Mouse (Mus musculus): ENCODE data around the gene Hist3h2a. TPM values are rescaled to one million over a fixed set of nuclear protein-coding genes. Genes with fewer than 3 reads are reported as not detected.
A peak's percentile ranks its signal among the peaks of the same experiment; 100 is the strongest.

Hist3h2a gene
- polyA plus RNA-seq, 1 experiment from 2014 or later = 57.8 TPM

DNA sequence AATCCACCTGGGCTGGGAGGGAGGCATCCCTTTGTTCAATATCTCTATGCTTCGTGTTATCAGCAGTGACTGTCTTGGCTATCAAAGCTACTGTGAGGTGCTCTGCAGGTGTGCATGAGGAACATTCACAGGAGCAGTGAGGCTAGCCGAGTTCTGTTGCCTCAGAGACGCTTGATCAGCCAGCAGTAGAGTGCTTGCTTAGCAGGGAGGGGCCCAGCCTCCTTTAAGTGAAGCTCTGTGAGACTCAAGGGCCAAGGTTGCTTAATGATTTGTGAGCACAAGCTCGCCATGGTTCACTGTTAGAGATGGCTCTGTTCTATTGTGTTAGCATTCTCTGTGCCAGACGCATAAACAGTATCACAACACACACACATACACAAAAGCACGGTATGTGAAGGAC lies 15.2 kb downstream of the Hist3h2a start:
- Histone ChIP-seq H3K27me3 (ENCODE audit: control insufficient read depth, insufficient read depth, low read length) (no peaks in the 10 kb centered on the region), H3K9ac (ENCODE audit: low read length) (no peak overlapping the region), H3K27ac (ENCODE audit: low read depth, low read length) (no peak overlapping the region), H3K4me3 (ENCODE audit: low read depth, low read length) (no peak overlapping the region), H3K4me2 (no peak overlapping the region), H3K9me3 (ENCODE audit: control insufficient read depth, low read length) (no peaks in the 10 kb centered on the region), H3K4me1 (ENCODE audit: control insufficient read depth, insufficient read depth, low read length) (peaks cover 4% of the 10 kb centered on the region), H3K36me3 (ENCODE audit: control insufficient read depth, insufficient read depth, low read length) (peaks cover 3% of the 10 kb centered on the region; the same call in 1 of the 2 replicates)
- DNase-seq (ENCODE audit: low spot score, missing footprints) = no peak
- 75% methylated on average over 6 of the region's 6 CpGs for WGBS
- ATAC-seq (ENCODE audit: low FRiP score) = no peak

DNA sequence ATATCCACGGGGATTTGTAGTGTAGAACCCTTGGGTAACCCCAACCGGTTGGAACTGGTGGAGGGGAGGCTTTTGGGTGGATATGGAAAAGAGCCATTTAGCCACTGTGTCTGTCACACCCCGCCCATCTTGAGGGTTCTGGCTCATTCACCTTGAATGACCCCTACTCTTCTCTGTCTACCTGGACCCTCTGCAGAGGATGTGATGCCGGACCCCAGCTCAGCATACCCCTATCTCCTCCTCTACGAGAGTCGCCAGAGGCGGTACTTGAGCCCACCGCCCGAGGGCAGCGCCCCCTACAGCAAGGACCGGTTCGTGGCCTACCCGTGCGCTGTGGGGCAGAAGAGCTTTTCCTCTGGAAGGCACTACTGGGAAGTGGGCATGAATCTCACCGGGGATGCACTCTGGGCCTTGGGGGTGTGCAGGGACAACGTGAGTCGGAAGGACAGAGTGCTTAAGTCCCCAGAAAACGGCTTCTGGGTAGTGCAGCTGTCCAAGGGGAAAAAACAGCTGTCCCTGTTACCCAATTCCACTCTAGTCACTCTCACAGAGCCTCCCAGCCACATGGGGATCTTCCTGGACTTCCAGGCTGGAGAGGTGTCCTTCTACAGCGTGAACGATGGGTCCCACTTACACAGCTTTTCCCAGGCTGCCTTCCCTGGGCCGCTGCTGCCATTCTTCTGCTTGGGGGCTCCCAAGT lies 16.5 kb downstream of the Hist3h2a start:
- no peaks in the 10 kb centered on the region for H3K27me3 ChIP-seq (ENCODE audit: control insufficient read depth, insufficient read depth, low read length)
- no peak overlapping the region for H3K4me3 ChIP-seq (ENCODE audit: low read depth, low read length)
- H3K27ac ChIP-seq (ENCODE audit: low read depth, low read length) = no peak overlapping the region
- peaks cover 3% of the 10 kb centered on the region for H3K4me1 ChIP-seq (ENCODE audit: control insufficient read depth, insufficient read depth, low read length)
- no peaks in the 10 kb centered on the region for H3K9me3 ChIP-seq (ENCODE audit: control insufficient read depth, low read length)
- H3K36me3 ChIP-seq (ENCODE audit: control insufficient read depth, insufficient read depth, low read length) = peaks cover 3% of the 10 kb centered on the region; the same call in 1 of the 2 replicates
- WGBS = 92% methylated on average over 21 of the region's 21 CpGs
- no peak overlapping the region for H3K9ac ChIP-seq (ENCODE audit: low read length)
- H3K4me2 ChIP-seq = no peak overlapping the region
- DNase-seq (ENCODE audit: low spot score, missing footprints) (no peak), ATAC-seq (ENCODE audit: low FRiP score) (no peak)

DNA sequence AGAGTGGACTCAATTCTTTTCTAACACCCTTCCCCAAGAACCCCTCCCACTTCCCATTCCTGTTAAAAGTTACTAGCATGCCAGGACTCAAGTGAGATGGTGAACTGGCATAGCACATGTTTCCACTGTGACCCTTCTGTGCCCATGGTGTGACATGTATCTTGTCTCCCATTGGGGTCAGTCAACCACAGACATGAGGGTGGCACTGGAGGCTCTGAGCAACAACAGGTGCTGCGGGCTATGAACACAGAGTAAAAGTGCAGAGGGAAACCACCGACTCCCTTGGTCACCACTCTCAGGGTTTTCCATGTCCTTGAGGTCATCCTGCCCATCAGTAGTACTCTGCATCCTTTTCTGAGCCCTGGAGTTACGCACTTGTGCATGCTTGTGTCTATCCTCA lies 17.3 kb downstream of the Hist3h2a start:
- ATAC-seq (ENCODE audit: low FRiP score) (no peak), DNase-seq (ENCODE audit: low spot score, missing footprints) (no peak)
- H3K9me3 ChIP-seq (ENCODE audit: control insufficient read depth, low read length) = no peaks in the 10 kb centered on the region
- no peaks in the 10 kb centered on the region for H3K27me3 ChIP-seq (ENCODE audit: control insufficient read depth, insufficient read depth, low read length)
- H3K4me1 ChIP-seq (ENCODE audit: control insufficient read depth, insufficient read depth, low read length) = peaks cover 5% of the 10 kb centered on the region
- H3K4me2 ChIP-seq = no peak overlapping the region
- WGBS = 98% methylated on average over 3 of the region's 3 CpGs
- H3K36me3 ChIP-seq (ENCODE audit: control insufficient read depth, insufficient read depth, low read length) = peaks cover 3% of the 10 kb centered on the region; the same call in 1 of the 2 replicates
- no peak overlapping the region for H3K27ac ChIP-seq (ENCODE audit: low read depth, low read length)
- no peak overlapping the region for H3K9ac ChIP-seq (ENCODE audit: low read length)
- H3K4me3 ChIP-seq (ENCODE audit: low read depth, low read length) = no peak overlapping the region

DNA sequence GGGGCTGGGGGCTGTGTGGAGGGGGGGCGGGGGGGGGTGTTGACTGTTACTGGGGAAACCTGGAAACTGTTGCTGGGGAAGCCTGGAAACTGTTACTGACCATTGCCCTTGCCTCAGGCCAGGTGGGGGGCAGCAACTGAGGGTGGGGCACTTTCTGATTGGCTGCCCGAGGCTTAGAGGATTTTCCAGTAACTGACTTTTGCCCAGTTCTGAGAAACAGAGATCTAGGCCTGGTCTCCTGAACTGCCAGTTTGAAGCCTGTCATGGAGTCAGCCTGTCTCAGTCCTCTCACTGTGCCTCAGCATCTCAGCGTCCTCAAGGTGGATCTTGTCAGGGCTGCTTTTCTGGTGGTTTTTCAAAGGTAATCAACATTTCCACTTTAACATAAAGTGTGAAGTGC lies 19.9 kb downstream of the Hist3h2a start:
- H3K27me3 ChIP-seq (ENCODE audit: control insufficient read depth, insufficient read depth, low read length) = no peaks in the 10 kb centered on the region
- 85% methylated on average over 3 of the region's 3 CpGs for WGBS
- peaks cover 3% of the 10 kb centered on the region; the same call in 1 of the 2 replicates for H3K36me3 ChIP-seq (ENCODE audit: control insufficient read depth, insufficient read depth, low read length)
- H3K9ac ChIP-seq (ENCODE audit: low read length) = no peak overlapping the region
- H3K4me1 ChIP-seq (ENCODE audit: control insufficient read depth, insufficient read depth, low read length) = peaks cover 18% of the 10 kb centered on the region
- DNase-seq (ENCODE audit: low spot score, missing footprints) (no peak), ATAC-seq (ENCODE audit: low FRiP score) (no peak)
- H3K9me3 ChIP-seq (ENCODE audit: control insufficient read depth, low read length) = no peaks in the 10 kb centered on the region
- no peak overlapping the region for H3K27ac ChIP-seq (ENCODE audit: low read depth, low read length)
- no peak overlapping the region for H3K4me3 ChIP-seq (ENCODE audit: low read depth, low read length)
- no peak overlapping the region for H3K4me2 ChIP-seq

DNA sequence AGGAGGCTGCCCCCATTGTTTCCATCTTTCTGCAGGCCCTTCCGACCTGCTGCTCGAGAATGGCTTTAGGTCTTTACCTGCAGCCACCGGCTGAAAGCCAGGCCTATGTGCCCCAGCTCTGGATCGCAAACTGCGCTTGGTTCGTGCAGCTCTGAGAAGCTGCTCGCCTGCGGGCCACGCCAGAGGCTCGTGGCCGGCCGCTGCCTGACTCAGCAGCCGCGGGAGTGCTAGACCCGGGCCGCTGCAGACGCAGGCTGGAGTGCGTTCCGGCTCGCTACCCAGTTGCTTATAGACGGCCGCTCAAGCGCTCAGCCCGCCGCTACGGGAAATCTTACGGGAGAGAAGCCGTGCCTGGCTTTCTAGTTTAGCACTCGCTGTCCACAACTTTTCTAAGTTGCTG lies 22.7 kb downstream of the Hist3h2a start:
- Histone ChIP-seq H3K9me3 (ENCODE audit: control insufficient read depth, low read length) (no peaks in the 10 kb centered on the region), H3K4me1 (ENCODE audit: control insufficient read depth, insufficient read depth, low read length) (peaks cover 22% of the 10 kb centered on the region), H3K36me3 (ENCODE audit: control insufficient read depth, insufficient read depth, low read length) (peaks cover under 1% of the 10 kb centered on the region; the same call in 1 of the 2 replicates), H3K9ac (ENCODE audit: low read length) (peak overlapping the region; percentile 86), H3K4me2 (peak overlapping the region; percentile 95), H3K4me3 (ENCODE audit: low read depth, low read length) (peak overlapping the region; percentile 87), H3K27ac (ENCODE audit: low read depth, low read length) (peak overlapping the region; percentile 14; the same call in 1 of the 2 replicates), H3K27me3 (ENCODE audit: control insufficient read depth, insufficient read depth, low read length) (no peaks in the 10 kb centered on the region)
- DNase-seq (ENCODE audit: low spot score, missing footprints) = no peak
- WGBS = under 1% methylated on average over 29 of the region's 29 CpGs
- 0 out of 2 replicates have a peak, but pooled peaks have one; percentile 23 for ATAC-seq (ENCODE audit: low FRiP score)

DNA sequence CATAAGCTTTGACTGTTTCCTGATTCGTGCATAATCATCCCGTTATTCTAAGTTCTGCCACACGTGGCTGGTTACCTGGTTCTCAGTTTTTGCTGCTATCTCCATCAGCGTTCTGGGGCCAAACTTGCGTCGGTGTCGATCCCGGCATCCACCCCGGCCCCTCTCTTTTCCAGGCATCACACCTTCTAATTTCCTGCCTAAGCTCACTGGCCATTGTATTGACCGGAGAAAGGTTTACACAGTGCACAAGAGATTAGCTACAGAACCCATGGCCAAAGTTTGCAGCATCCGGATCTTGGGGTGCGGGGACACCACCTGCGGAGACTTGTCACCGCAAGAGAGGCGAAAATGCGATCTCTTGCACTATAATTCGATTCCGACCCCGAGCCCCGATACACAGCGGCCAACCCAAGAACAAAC lies 23.1 kb downstream of the Hist3h2a start:
- Histone ChIP-seq H3K4me1 (ENCODE audit: control insufficient read depth, insufficient read depth, low read length) (peaks cover 22% of the 10 kb centered on the region), H3K4me2 (peak overlapping the region; percentile 95), H3K4me3 (ENCODE audit: low read depth, low read length) (peak overlapping the region; percentile 87), H3K9me3 (ENCODE audit: control insufficient read depth, low read length) (no peaks in the 10 kb centered on the region), H3K9ac (ENCODE audit: low read length) (peak overlapping the region; percentile 86), H3K27me3 (ENCODE audit: control insufficient read depth, insufficient read depth, low read length) (no peaks in the 10 kb centered on the region), H3K27ac (ENCODE audit: low read depth, low read length) (peak overlapping the region; percentile 55), H3K36me3 (ENCODE audit: control insufficient read depth, insufficient read depth, low read length) (no peaks in the 10 kb centered on the region)
- ATAC-seq (ENCODE audit: low FRiP score) (peak; percentile 51), DNase-seq (ENCODE audit: low spot score, missing footprints) (peak; percentile 99)
- under 1% methylated on average over 21 of the region's 21 CpGs for WGBS

DNA sequence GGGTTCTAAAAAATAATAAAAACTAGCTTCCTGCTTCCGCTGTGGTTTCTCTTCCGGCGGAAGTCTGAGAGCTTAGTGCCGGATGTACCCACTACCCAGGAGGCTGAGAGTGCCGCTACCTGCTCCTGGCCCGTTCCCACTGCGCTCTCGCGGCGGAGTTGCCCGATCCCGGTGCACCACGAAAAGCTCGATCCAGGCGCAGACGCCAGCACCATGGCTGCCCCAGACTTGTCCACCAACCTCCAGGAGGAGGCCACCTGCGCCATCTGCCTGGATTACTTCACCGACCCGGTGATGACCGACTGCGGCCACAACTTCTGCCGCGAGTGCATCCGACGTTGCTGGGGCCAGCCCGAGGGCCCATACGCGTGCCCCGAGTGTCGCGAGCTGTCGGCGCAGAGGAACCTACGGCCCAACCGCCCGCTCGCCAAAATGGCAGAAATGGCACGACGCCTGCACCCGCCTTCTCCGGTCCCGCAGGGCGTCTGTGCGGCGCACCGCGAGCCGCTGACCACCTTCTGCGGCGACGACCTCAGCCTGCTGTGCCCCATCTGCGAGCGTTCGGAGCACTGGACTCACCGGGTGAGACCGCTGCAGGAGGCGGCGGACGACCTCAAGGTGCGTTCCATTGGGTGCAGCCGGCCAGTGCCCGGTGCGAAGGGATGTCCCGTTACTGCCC lies 23.7 kb downstream of the Hist3h2a start, which contains the start of gene Trim11:
Gene Trim11 (plus strand): TSS at position 67 of the 679 bp plus-strand sequence.
- peak within 1 kb of the TSS; percentile 87 for H3K4me3 ChIP-seq (ENCODE audit: low read depth, low read length)
- no peaks in the 10 kb centered on the region for H3K9me3 ChIP-seq (ENCODE audit: control insufficient read depth, low read length)
- peak within 1 kb of the TSS; percentile 95 for H3K4me2 ChIP-seq
- H3K36me3 ChIP-seq (ENCODE audit: control insufficient read depth, insufficient read depth, low read length) = peaks cover 2% of the 10 kb centered on the region; the same call in 1 of the 2 replicates
- DNase-seq (ENCODE audit: low spot score, missing footprints) (no peak), ATAC-seq (ENCODE audit: low FRiP score) (peak; percentile 78)
- H3K9ac ChIP-seq (ENCODE audit: low read length) = peak within 1 kb of the TSS; percentile 86
- H3K27me3 ChIP-seq (ENCODE audit: control insufficient read depth, insufficient read depth, low read length) = no peaks in the 10 kb centered on the region
- under 1% methylated on average over 64 of the region's 64 CpGs for WGBS
- H3K27ac ChIP-seq (ENCODE audit: low read depth, low read length) = peak within 1 kb of the TSS; percentile 55
- peaks cover 22% of the 10 kb centered on the region for H3K4me1 ChIP-seq (ENCODE audit: control insufficient read depth, insufficient read depth, low read length)

DNA sequence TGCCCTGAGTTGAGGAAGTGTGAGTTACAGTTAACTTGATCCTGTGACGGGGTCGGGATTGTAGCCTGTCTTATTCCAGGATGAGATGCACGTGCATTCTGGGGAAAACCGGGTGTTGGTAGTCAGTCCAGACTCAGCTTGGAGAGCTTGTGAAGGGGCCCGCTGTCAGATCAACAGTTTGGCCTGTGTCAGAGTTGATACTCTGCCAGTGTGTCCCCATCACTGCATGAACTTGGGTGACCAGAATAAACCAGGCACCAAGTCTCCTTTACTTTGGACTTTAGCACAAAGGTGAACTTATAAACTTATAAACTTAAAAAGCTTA lies 24.2 kb downstream of the Hist3h2a start:
- 4% methylated on average over 5 of the region's 5 CpGs for WGBS
- Histone ChIP-seq H3K9me3 (ENCODE audit: control insufficient read depth, low read length) (no peaks in the 10 kb centered on the region), H3K27me3 (ENCODE audit: control insufficient read depth, insufficient read depth, low read length) (no peaks in the 10 kb centered on the region)

DNA sequence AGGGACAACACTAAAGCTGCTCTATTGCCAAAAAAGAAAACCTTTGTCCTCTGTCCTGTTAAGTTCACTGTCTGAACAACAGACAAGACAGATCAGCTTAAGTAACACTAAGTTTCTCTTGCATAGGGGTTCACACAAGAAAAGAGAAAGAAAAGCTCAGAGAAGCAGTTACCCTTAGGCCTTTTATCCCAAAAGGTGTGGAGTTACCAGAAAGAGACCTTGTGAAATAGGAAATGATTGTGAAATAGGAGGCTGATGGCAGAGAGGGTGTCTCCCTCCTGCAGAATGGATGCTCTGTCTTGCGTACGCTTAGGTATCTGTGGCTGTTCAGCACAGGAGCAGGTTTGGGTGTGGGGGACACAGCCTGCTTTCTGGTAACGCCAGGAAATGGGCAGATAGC lies 24.7 kb downstream of the Hist3h2a start:
- H3K4me2 ChIP-seq = peak overlapping the region; percentile 95
- 85% methylated on average over 3 of the region's 3 CpGs for WGBS
- H3K27ac ChIP-seq (ENCODE audit: low read depth, low read length) = no peak overlapping the region
- H3K9me3 ChIP-seq (ENCODE audit: control insufficient read depth, low read length) = no peaks in the 10 kb centered on the region
- H3K4me3 ChIP-seq (ENCODE audit: low read depth, low read length) = peak overlapping the region; percentile 87
- ATAC-seq (ENCODE audit: low FRiP score) (no peak), DNase-seq (ENCODE audit: low spot score, missing footprints) (no peak)
- no peaks in the 10 kb centered on the region for H3K27me3 ChIP-seq (ENCODE audit: control insufficient read depth, insufficient read depth, low read length)
- peaks cover 22% of the 10 kb centered on the region for H3K4me1 ChIP-seq (ENCODE audit: control insufficient read depth, insufficient read depth, low read length)
- H3K9ac ChIP-seq (ENCODE audit: low read length) = peak overlapping the region; percentile 86
- H3K36me3 ChIP-seq (ENCODE audit: control insufficient read depth, insufficient read depth, low read length) = peaks cover 2% of the 10 kb centered on the region; the same call in 1 of the 2 replicates

More for the DNA sequence above, 24.2 kb downstream of the Hist3h2a start:
- H3K4me3 ChIP-seq (ENCODE audit: low read depth, low read length) = peak overlapping the region; percentile 87
- peak overlapping the region; percentile 95 for H3K4me2 ChIP-seq
- H3K36me3 ChIP-seq (ENCODE audit: control insufficient read depth, insufficient read depth, low read length) = peaks cover 2% of the 10 kb centered on the region; the same call in 1 of the 2 replicates
- DNase-seq (ENCODE audit: low spot score, missing footprints) (no peak), ATAC-seq (ENCODE audit: low FRiP score) (no peak)
- peaks cover 22% of the 10 kb centered on the region for H3K4me1 ChIP-seq (ENCODE audit: control insufficient read depth, insufficient read depth, low read length)
- H3K9ac ChIP-seq (ENCODE audit: low read length) = peak overlapping the region; percentile 86
- H3K27ac ChIP-seq (ENCODE audit: low read depth, low read length) = no peak overlapping the region

Data from midbrain, embryonic 11.5 days (tissue).